Mouse (Mus musculus) neural tube, embryonic 11.5 days (tissue): ENCODE results near the gene Gm42417. TPM values are rescaled to one million over a fixed set of nuclear protein-coding genes. Genes with fewer than 3 reads are reported as not detected.

ENCODE experiments used
- ATAC-seq: fragments of 200-750 bp; cut with Nextera tagmentation; 2 replicates; pipeline ENCODE4 v1.8.0; 2017; ENCODE audit warnings: moderate number of reproducible peaks, mild to moderate bottlenecking, moderate TSS enrichment, moderate library complexity; ENCODE audit not compliant: insufficient read depth, low FRiP score, low TSS enrichment
- DNase-seq: peaks from one replicate; pipeline ENCODE4 v3.0.0-alpha.2; 2015; ENCODE audit warnings: low spot score
- H3K27ac ChIP-seq: fragments of 300-500 bp; sonication (generic); 2 replicates; pipeline ENCODE4 v1.5.1; 2014; ENCODE audit warnings: low read depth, mild to moderate bottlenecking, low read length
- H3K27me3 ChIP-seq: fragments of 300-500 bp; sonication (generic); 2 replicates; pipeline ENCODE4 v1.6.1; 2014; ENCODE audit warnings: mild to moderate bottlenecking, low read length, mixed read lengths; ENCODE audit not compliant: control insufficient read depth, insufficient read depth
- H3K36me3 ChIP-seq: fragments of 300-500 bp; sonication (generic); 2 replicates; pipeline ENCODE4 v1.6.1; 2014; ENCODE audit warnings: mild to moderate bottlenecking, low read length, moderate library complexity, mixed read lengths; ENCODE audit not compliant: control insufficient read depth, insufficient read depth
- H3K4me1 ChIP-seq: fragments of 300-500 bp; sonication (generic); 2 replicates; pipeline ENCODE4 v1.6.1; 2014; ENCODE audit warnings: low read length, mixed read lengths; ENCODE audit not compliant: control insufficient read depth, insufficient read depth
- H3K4me2 ChIP-seq: fragments of 300-500 bp; sonication (generic); 2 replicates; pipeline ENCODE4 v1.6.1; 2014; ENCODE audit warnings: low read depth, mild to moderate bottlenecking, moderate library complexity
- H3K4me3 ChIP-seq: fragments of 300-500 bp; sonication (generic); 2 replicates; pipeline ENCODE4 v1.5.1; 2014; ENCODE audit warnings: low read depth, low read length
- H3K9ac ChIP-seq: fragments of 300-500 bp; sonication (generic); 2 replicates; pipeline ENCODE4 v1.6.1; 2014; ENCODE audit warnings: mild to moderate bottlenecking, low read length
- H3K9me3 ChIP-seq: fragments of 300-500 bp; sonication (generic); 2 replicates; pipeline ENCODE4 v1.6.1; 2016; ENCODE audit warnings: low read length; ENCODE audit not compliant: control insufficient read depth
- WGBS: fragments of 180-500 bp; shearing (Covaris S2); extraction: QIAGEN DNeasy Blood & Tissue Kit; methylation state at CpG from one replicate; pipeline ENCODE4 v1.1.7; 2014; 5-methylcytosine and 5-hydroxymethylcytosine counted together
- microRNA-seq: library from miRNA; unstranded; fragments of <30 nt; microRNA quantifications from one replicate; pipeline ENCODE4, GENCODE M21; 2016
- polyA plus RNA-seq: library from polyadenylated mRNA; unstranded; fragments of >200 nt; fragmentation: Nextera tagmentation; extraction: Ambion mirVana; gene quantifications from 2 replicates; pipeline ENCODE4 v1.2.1, GENCODE M21; 2014

The Gm42417 gene
- polyA plus RNA-seq, 1 experiment from 2014 or later, result 0.28 TPM

DNA sequence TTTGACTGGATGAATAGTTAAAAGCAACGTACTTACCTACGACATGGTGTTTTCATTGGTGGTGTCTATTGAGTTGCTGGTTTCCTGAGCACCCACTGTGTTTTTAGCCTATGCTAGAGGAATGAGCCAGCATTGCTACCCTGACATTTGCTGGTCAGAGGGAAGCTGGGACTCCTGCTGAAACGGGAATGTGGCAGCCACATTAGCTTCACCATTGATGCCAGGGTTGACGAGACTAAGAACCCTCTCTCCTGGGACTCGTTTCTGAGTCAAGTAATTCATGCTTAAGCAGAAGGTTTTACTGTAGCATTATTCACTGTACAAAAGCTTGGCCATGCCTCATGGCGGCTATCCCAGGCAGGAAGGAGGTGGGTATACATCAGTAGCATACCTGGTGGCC is 49.6 kb downstream of the Gm42417 start:
- ATAC-seq (no peak), DNase-seq (no peak)
- Histone ChIP-seq H3K4me3 (no peak overlapping the region), H3K9me3 (no peaks in the 10 kb centered on the region), H3K4me1 (no peaks in the 10 kb centered on the region), H3K9ac (no peak overlapping the region), H3K36me3 (no peaks in the 10 kb centered on the region), H3K27ac (no peak overlapping the region), H3K4me2 (no peak overlapping the region), H3K27me3 (no peaks in the 10 kb centered on the region)
- 71% methylated on average over 6 of the region's 6 CpGs for WGBS

DNA sequence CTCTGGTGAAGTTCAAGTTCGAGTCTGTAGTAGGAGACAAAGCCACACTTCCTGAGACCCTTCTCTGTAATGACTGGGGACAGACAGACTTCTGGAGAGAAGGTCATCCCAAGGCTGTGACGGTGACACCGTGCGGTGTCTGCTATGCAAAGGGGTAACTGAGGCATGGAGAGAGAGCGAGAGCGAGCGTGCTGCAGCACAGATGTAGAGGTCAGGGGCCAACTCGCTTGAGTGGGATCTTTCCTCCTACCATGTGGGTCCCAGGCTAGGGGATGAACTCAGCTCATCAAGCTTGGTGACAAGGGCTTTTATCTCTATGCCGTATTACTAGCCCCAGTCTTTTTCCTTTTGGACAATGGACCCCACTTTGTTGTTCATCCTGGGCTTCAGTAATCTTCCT is 52.1 kb downstream of the Gm42417 start:
- 66% methylated on average over 9 of the region's 9 CpGs for WGBS
- Histone ChIP-seq H3K27me3 (no peaks in the 10 kb centered on the region), H3K4me2 (no peak overlapping the region), H3K4me3 (no peak overlapping the region), H3K9me3 (no peaks in the 10 kb centered on the region), H3K4me1 (no peaks in the 10 kb centered on the region), H3K27ac (no peak overlapping the region), H3K36me3 (no peaks in the 10 kb centered on the region), H3K9ac (no peak overlapping the region)
- no peak for DNase-seq
- no peak for ATAC-seq

DNA sequence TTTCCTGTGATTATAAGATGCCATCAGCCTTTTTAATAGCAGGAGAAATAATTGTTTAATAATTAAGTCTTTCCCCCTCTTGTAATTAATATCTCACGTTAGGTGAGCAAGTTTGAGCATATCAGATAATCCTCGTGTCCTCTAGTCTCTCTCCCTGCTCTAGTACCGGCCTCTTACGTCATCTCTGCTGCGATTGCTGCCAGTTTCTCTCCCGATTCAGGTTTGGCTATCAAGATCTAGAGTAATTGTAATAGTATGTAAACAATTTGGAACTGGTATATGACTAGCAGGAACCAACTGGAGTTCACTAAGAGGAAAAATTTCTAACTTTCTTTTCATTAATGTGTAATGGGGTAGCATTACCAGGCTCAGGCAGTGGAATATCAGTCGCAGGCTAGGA is 54.1 kb downstream of the Gm42417 start:
- ATAC-seq (no peak), DNase-seq (no peak)
- no peaks in the 10 kb centered on the region for H3K27me3 ChIP-seq
- no peaks in the 10 kb centered on the region for H3K9me3 ChIP-seq
- WGBS, result 92% methylated on average over 7 of the region's 7 CpGs
- no peak overlapping the region for H3K4me3 ChIP-seq
- H3K4me2 ChIP-seq, result no peak overlapping the region
- H3K36me3 ChIP-seq, result no peaks in the 10 kb centered on the region
- no peak overlapping the region for H3K27ac ChIP-seq
- no peaks in the 10 kb centered on the region for H3K4me1 ChIP-seq
- H3K9ac ChIP-seq, result no peak overlapping the region

DNA sequence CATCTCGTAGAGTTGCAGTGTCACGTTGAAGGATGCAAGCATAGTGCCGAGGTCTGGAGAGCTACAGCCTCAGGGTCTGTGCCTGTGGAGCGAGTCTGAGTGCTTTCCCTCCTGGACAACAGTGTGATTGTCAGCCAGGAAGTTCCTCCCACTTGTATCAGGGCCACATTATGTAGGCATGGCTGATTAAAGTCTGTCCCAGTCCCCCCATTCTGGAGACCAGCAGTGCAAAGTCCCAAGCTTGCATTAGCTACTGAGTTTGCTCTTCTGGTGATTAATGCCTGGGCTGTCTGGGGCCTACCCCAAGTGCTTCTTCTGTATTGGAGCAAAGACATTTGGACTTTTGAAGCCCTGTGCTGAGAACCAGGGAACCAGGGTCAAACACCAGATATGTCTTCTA is 55.4 kb downstream of the Gm42417 start:
- Histone ChIP-seq H3K4me1 (no peaks in the 10 kb centered on the region), H3K9me3 (no peaks in the 10 kb centered on the region), H3K36me3 (no peaks in the 10 kb centered on the region), H3K27ac (no peak overlapping the region), H3K4me2 (no peak overlapping the region), H3K4me3 (no peak overlapping the region), H3K9ac (no peak overlapping the region), H3K27me3 (no peaks in the 10 kb centered on the region)
- no peak for DNase-seq
- 78% methylated on average over 4 of the region's 4 CpGs for WGBS
- no peak for ATAC-seq

Small RNA genes lying within 50 kb of the gene (microRNA-seq; reads per million reads assigned to microRNA genes)
- not detected for gene Gm47280

Other genes with a start within 250 kb of the Gm42417 start
- 2.3 and 3.1 TPM in 2 replicates for gene Arid5a, start 231.7 kb downstream of the Gm42417 start, polyA plus RNA-seq
- 35.6 and 38.1 TPM in 2 replicates for gene Kansl3, start 170.2 kb downstream of the Gm42417 start, polyA plus RNA-seq
- gene Fer1l5, start 167.1 kb downstream of the Gm42417 start, polyA plus RNA-seq, result 1.4 and 1.5 TPM in 2 replicates
- gene Lman2l, start 94.2 kb downstream of the Gm42417 start, polyA plus RNA-seq, result 35.1 and 38.2 TPM in 2 replicates
- gene Cnnm4, start 67.8 kb downstream of the Gm42417 start, polyA plus RNA-seq, result 12.4 and 14.0 TPM in 2 replicates
- gene Cnnm3, start 27.6 kb downstream of the Gm42417 start, polyA plus RNA-seq, result 5.2 and 5.6 TPM in 2 replicates
- 7.1 and 7.2 TPM in 2 replicates for gene Ankrd23, start 2.5 kb downstream of the Gm42417 start, polyA plus RNA-seq
- gene Ankrd39, start 8.0 kb upstream of the Gm42417 start, polyA plus RNA-seq, result 15.3 and 16.2 TPM in 2 replicates
- 3.6 and 4.6 TPM in 2 replicates for gene Sema4c, start 18.9 kb upstream of the Gm42417 start, polyA plus RNA-seq
- gene Fam178b, start 143.8 kb upstream of the Gm42417 start, polyA plus RNA-seq, result 0.30 TPM in 1 of 2 replicates, not detected in the other
- gene Cox5b, start 152.0 kb upstream of the Gm42417 start, polyA plus RNA-seq, result 528 and 531 TPM in 2 replicates
- gene 4933424G06Rik, start 170.7 kb upstream of the Gm42417 start, polyA plus RNA-seq, result not detected in 2 replicates
- gene Actr1b, start 175.0 kb upstream of the Gm42417 start, polyA plus RNA-seq, result 127 and 135 TPM in 2 replicates
- 0.32 and 1.3 TPM in 2 replicates for gene Zap70, start 222.4 kb upstream of the Gm42417 start, polyA plus RNA-seq